Mouse (Mus musculus) embryonic facial prominence, embryonic 15.5 days (tissue): Measurements from ENCODE around the gene Cxcl1. TPM values are rescaled to one million over a fixed set of nuclear protein-coding genes. Genes with fewer than 3 reads are reported as not detected.
A peak's percentile ranks its signal among the peaks of the same experiment; 100 is the strongest.

ENCODE experiments used
- ATAC-seq: fragments of 200-750 bp; cut with Nextera tagmentation; 2 replicates; pipeline ENCODE4 v1.8.0; 2017; ENCODE audit warnings: low read depth, moderate TSS enrichment; ENCODE audit not compliant: insufficient number of reproducible peaks, low FRiP score, low TSS enrichment
- H3K27ac ChIP-seq: fragments of 300-500 bp; sonication (generic); replicated peaks from 2 replicates; pipeline ENCODE4 v1.5.1; 2015; ENCODE audit warnings: mild to moderate bottlenecking, inconsistent platforms
- H3K27me3 ChIP-seq: fragments of 300-500 bp; sonication (generic); 2 replicates; pipeline ENCODE4 v1.6.1; 2015; ENCODE audit warnings: inconsistent platforms
- H3K36me3 ChIP-seq: fragments of 300-500 bp; sonication (generic); 2 replicates; pipeline ENCODE4 v1.6.1; 2015; ENCODE audit warnings: mild to moderate bottlenecking, inconsistent platforms
- H3K4me1 ChIP-seq: fragments of 300-500 bp; sonication (generic); 2 replicates; pipeline ENCODE4 v1.6.1; 2015; ENCODE audit warnings: inconsistent platforms
- H3K4me2 ChIP-seq: fragments of 300-500 bp; sonication (generic); replicated peaks from 2 replicates; pipeline ENCODE4 v1.6.1; 2015; ENCODE audit warnings: mild to moderate bottlenecking, inconsistent platforms
- H3K4me3 ChIP-seq: fragments of 300-500 bp; sonication (generic); replicated peaks from 2 replicates; pipeline ENCODE4 v1.5.1; 2015; ENCODE audit warnings: mild to moderate bottlenecking, inconsistent platforms
- H3K9ac ChIP-seq: fragments of 300-500 bp; sonication (generic); 2 replicates; pipeline ENCODE4 v1.6.1; 2015; ENCODE audit warnings: inconsistent platforms
- H3K9me3 ChIP-seq: fragments of 300-500 bp; sonication (generic); replicated peaks from 2 replicates; pipeline ENCODE4 v1.6.1; 2016; ENCODE audit warnings: inconsistent platforms
- WGBS: fragments of 180-500 bp; shearing (Covaris S2); methylation state at CpG from one replicate; pipeline ENCODE4 v1.1.7; 2015; 5-methylcytosine and 5-hydroxymethylcytosine counted together
- polyA plus RNA-seq: library from polyadenylated mRNA; unstranded; fragments of >200 nt; fragmentation: Nextera tagmentation; extraction: Ambion mirVana; gene quantifications from 2 replicates; pipeline ENCODE4 v1.2.1, GENCODE M21; 2015

Cxcl1 gene
- polyA plus RNA-seq, 1 experiment from 2014 or later = 1.3 TPM

DNA sequence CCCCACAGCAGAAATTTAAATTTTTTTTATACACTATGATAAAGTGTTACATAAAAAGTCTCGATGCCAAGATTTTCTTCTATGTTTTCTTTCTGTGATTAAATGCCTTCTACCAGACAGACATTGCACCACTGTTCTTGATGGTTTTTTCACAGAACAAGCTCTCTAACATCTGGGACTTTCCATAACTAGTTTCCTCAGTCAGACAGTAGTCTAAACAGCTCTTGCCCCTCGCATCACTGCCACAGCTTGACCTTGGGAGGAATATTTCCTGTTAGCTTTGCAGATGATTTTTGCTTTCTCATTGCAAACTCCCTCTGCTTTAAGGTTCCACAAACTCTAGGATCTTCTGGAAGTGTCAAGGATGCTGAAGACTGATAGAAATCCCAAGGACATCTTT lies 39.5 kb downstream of the Cxcl1 start:
- H3K36me3 ChIP-seq = peaks cover 13% of the 10 kb centered on the region
- WGBS = 48% methylated on average over 2 of the region's 2 CpGs
- H3K4me1 ChIP-seq = peaks cover 9% of the 10 kb centered on the region; the same call in 1 of the 2 replicates
- no peaks in the 10 kb centered on the region for H3K9me3 ChIP-seq
- no peaks in the 10 kb centered on the region for H3K27me3 ChIP-seq
- peak overlapping the region; percentile 55 for H3K4me2 ChIP-seq
- H3K9ac ChIP-seq = peak overlapping the region; percentile 94
- ATAC-seq = no peak
- peak overlapping the region; percentile 72 for H3K4me3 ChIP-seq
- peak overlapping the region; percentile 99 for H3K27ac ChIP-seq

DNA sequence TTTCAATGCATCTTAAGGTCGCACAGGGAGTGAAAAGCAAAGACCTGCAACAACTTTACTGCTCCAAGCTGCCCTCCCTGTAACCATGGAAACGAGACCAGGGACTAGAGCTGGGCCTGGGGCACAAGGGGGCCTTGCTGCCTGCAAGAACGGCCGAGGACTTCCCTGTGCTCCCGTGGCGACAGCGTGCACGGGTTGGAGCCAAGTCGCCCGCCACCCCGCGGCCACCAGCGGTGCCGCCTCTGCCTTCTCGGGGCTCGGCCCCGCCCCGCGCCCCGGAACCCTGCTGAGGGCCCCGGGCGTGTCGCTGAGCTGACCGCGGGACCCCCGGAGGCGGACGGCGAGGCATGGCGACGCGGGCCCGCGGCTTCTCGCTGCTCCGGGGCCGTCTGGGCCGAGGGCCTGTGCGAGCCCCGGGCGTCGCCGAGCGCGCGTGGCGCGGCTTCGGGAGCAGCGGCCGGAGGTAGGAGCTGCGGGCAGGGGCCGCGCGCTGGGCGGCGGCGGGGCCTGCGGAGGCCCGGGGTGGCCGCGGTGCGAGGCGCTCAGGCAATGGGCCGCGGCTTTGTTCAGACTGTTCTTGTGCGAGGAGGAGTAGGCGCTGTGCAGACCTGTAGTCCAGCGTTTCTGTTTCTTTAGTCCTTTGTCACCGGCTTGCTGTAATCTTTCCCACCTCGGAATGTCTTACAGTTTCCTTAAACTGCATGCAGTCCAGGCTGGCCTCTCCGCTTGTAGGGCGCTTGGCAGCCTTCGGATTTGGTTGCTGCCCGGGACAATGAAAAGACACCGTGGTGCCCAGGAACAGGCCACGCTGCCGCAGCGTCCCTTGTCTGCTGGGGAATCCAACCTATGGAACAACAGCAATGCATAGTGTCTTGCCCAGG lies 40.2 kb downstream of the Cxcl1 start, which contains the start of gene Mthfd2l:
Mthfd2l (plus strand) TSS at position 147 of the 881 bp plus-strand sequence.
- ATAC-seq = peak; percentile 99
- H3K27ac ChIP-seq = peak within 1 kb of the TSS; percentile 99

GRCm38 (mm10) chr5:90931911-90932310 lies 40.9 kb downstream of the Cxcl1 start:
- Histone ChIP-seq H3K27me3 (no peaks in the 10 kb centered on the region), H3K27ac (peak overlapping the region; percentile 99), H3K4me1 (peaks cover 9% of the 10 kb centered on the region; the same call in 1 of the 2 replicates), H3K4me3 (peak overlapping the region; percentile 72), H3K9ac (peak overlapping the region; percentile 94), H3K36me3 (peaks cover 13% of the 10 kb centered on the region), H3K9me3 (no peaks in the 10 kb centered on the region), H3K4me2 (peak overlapping the region; percentile 55)
- no peak for ATAC-seq
- WGBS = 3% methylated on average over 6 of the region's 6 CpGs

More for the DNA sequence above, 40.2 kb downstream of the Cxcl1 start, which contains the start of gene Mthfd2l:
- peak within 1 kb of the TSS; percentile 94 for H3K9ac ChIP-seq
- no peaks in the 10 kb centered on the region for H3K9me3 ChIP-seq
- H3K4me3 ChIP-seq = peak within 1 kb of the TSS; percentile 72
- H3K27me3 ChIP-seq = no peaks in the 10 kb centered on the region
- peaks cover 13% of the 10 kb centered on the region for H3K36me3 ChIP-seq
- peak within 1 kb of the TSS; percentile 55 for H3K4me2 ChIP-seq
- WGBS = under 1% methylated on average over 79 of the region's 79 CpGs
- peaks cover 9% of the 10 kb centered on the region; the same call in 1 of the 2 replicates for H3K4me1 ChIP-seq

GRCm38 (mm10) chr5:90936706-90937105 lies 45.7 kb downstream of the Cxcl1 start:
- no peak overlapping the region for H3K9ac ChIP-seq
- WGBS = 69% methylated on average over 2 of the region's 2 CpGs
- H3K36me3 ChIP-seq = peaks cover 13% of the 10 kb centered on the region
- ATAC-seq = no peak
- H3K4me1 ChIP-seq = peaks cover 9% of the 10 kb centered on the region; the same call in 1 of the 2 replicates
- H3K9me3 ChIP-seq = no peaks in the 10 kb centered on the region
- no peak overlapping the region for H3K27ac ChIP-seq
- H3K27me3 ChIP-seq = no peaks in the 10 kb centered on the region
- no peak overlapping the region for H3K4me2 ChIP-seq
- no peak overlapping the region for H3K4me3 ChIP-seq

Other genes with a start within 250 kb of the Cxcl1 start
- gene Cxcl5, start 131.9 kb upstream of the Cxcl1 start, polyA plus RNA-seq = 1.4 and 3.2 TPM in 2 replicates
- 2.7 TPM in 2 replicates for gene Ppbp, start 122.7 kb upstream of the Cxcl1 start, polyA plus RNA-seq
- 110 and 123 TPM in 2 replicates for gene Pf4, start 118.8 kb upstream of the Cxcl1 start, polyA plus RNA-seq
- gene Cxcl3, start 105.1 kb upstream of the Cxcl1 start, polyA plus RNA-seq = 0.16 TPM in 1 of 2 replicates, not detected in the other
- gene Cxcl15, start 96.7 kb upstream of the Cxcl1 start, polyA plus RNA-seq = 0.08 and 0.29 TPM in 2 replicates
- not detected in 2 replicates for gene Cxcl2, start 12.6 kb downstream of the Cxcl1 start, polyA plus RNA-seq
- 43.3 and 47.0 TPM in 2 replicates for gene Mthfd2l, start 39.9 kb downstream of the Cxcl1 start, polyA plus RNA-seq
- gene Epgn, start 136.2 kb downstream of the Cxcl1 start, polyA plus RNA-seq = 0.59 TPM in 2 replicates
- gene Ereg, start 183.4 kb downstream of the Cxcl1 start, polyA plus RNA-seq = 0.56 and 0.60 TPM in 2 replicates
- gene Areg, start 248.4 kb downstream of the Cxcl1 start, polyA plus RNA-seq = 1.1 and 1.5 TPM in 2 replicates